Mouse (Mus musculus) left cerebral cortex, postnatal 36 days (tissue): Measurements from ENCODE around the gene Polk. TPM values are rescaled to one million over a fixed set of nuclear protein-coding genes. Genes with fewer than 3 reads are reported as not detected.

Experiments used
- DNase-seq, 2 experiments: peaks; one replicate each; pipeline ENCODE4 v3.0.0; 2021 to 2022; ENCODE audit warnings: low spot score in 2 of 2, mixed read lengths in 1 of 2
- intact Hi-C: fragments of 180-260 bp; cut with DNase I; formaldehyde crosslinking; loops from one replicate; pipeline ENCODE4 v1.15.1; 2025
- total RNA-seq, 2 experiments: library from RNA; stranded (reverse); gene quantifications; 2 replicates each; pipeline ENCODE4 v1.2.3; 2021

Gene Polk
- total RNA-seq, 2 experiments from 2014 or later = 11.7 to 15.6 TPM

DNA sequence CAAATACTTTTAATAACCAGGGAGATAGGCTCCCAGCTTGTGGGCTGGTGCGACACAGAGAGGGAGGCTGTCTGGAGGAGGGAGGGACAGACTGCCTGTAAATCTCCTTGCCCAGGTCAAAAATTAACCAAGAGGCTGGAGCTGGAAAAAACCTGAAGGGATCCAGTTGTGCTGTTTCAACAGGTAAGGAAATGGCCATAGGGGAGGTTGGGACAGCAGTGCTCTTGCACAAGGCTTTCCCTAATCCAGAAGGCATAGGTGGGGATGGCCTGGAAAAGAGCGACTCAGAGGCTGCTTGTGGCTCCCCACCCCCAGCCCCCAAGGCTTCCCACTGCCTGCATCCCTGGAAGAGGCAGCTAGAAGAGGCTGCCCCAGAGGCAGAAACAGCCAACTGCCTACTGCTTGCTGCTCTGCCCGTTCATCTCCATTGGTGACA, 110.0 kb downstream of the Polk start:
- intact Hi-C loops = loop anchor here (5.0 kb wide), 1 partner anchor 110 kb away; the partner anchor contains the start of genes Col4a3bp and Polk
- no peak for DNase-seq

DNA sequence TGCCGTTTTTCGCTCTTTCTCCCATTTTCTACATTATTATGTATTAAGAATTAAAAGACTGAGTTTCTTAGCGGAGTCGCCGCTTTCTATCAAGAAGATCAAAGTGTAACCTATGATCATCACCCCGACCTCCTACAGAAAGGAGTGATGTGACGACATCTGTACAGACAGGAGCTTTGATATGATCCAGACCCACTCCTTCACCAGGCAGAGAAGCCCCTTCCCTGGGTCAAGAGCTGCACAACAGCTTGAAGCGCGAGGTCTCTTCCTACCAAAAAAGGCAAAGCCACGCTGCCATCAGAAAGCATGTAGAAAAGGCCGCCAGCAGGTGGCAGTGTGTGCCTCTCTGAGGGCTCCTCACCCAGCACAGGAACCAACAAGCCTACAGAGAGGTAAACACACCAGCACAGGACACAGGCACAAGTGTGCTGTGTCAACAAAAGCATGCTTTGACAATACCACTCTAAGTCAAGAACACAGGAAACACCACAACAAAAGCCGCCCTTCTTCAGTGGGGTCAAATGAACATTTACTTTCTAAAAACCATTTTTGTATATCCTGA, 110.7 kb downstream of the Polk start:
- intact Hi-C loops = loop anchor here (1.0 to 5.0 kb wide), 2 partner anchors 111 to 162 kb away; partner anchors contain the start of genes Col4a3bp and Polk
- DNase-seq = peak; percentile 80 to 82

Other genes starting within 250 kb of the Polk start
- 10 to 100 TPM; 30.4 to 36.2 TPM for gene Poc5, start 154.3 kb downstream of the Polk start, total RNA-seq
- gene Ankdd1b, start 71.4 kb downstream of the Polk start, total RNA-seq = under 1 TPM in 1 of 2 experiments, not detected in 1; 0.25 TPM
- gene Gm17622, start 51.8 kb downstream of the Polk start, total RNA-seq = not detected
- gene Col4a3bp, start within 50 bp of the Polk start, total RNA-seq = 10 to 100 TPM; 61.6 to 71.7 TPM
- gene Hmgcr, start 128.4 kb upstream of the Polk start, total RNA-seq = 100 to 1,000 TPM; 137 to 160 TPM
- under 1 TPM; 0.17 to 0.25 TPM for gene Ankrd31, start 205.7 kb upstream of the Polk start, total RNA-seq